Mouse (Mus musculus): ENCODE results near the gene Sfrp5.

- TF ChIP-seq CTCF (IDR thresholded peaks at IDR 0.05; ENCODE audit: borderline replicate concordance, insufficient read depth, low read length): no peak
- TF ChIP-seq POLR2A (IDR thresholded peaks at IDR 0.05; ENCODE audit: low read depth, low read length): no peak
Measured at GRCm38 (mm10) chr19:42211936-42212335, 9.9 kb upstream of the Sfrp5 start.

All from embryonic fibroblast, embryonic 13.5 days (primary cell).